Mouse (Mus musculus) cerebellum, adult 2 months (tissue): Measurements from ENCODE around the gene Pygb.

ENCODE experiments used
- CTCF ChIP-seq: fragments of 200-500 bp; IDR thresholded peaks from 2 replicates; pipeline ENCODE4 v1.5.1; 2011; ENCODE audit warnings: low read depth, mild to moderate bottlenecking, control low read depth, low read length, moderate library complexity, borderline replicate concordance; ENCODE audit not compliant: insufficient read depth
- POLR2A ChIP-seq: fragments of 200-500 bp; IDR thresholded peaks from 2 replicates; pipeline ENCODE4 v1.6.1; 2011; ENCODE audit warnings: low read length, control low read depth, borderline replicate concordance; ENCODE audit not compliant: insufficient read depth

- no peak for TF ChIP-seq CTCF
- TF ChIP-seq POLR2A, result no peak
Measured at GRCm38 (mm10) chr2:150808812-150809211, 22.3 kb downstream of the Pygb start.
